ENCODE assay signal across 8 mouse cellular contexts in the genomic region with DNA sequence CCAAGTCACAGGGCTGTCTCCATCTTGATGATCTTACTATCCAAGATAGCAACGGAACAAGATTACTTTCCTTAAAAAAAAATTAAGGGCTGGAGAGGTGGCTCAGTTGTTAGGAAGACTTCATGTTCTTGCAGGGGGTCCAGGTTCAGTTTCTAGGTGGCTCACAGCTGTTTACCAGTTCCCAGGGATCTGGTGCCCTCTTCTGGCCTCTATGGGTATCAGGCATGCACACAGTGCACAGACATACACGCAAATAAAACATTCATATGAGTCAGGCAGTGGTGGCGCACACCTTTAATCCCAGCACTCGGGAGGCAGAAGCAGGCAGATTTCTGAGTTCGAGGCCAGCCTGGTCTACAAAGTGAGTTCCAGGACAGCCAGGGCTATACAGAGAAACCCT. TPM values are rescaled to one million over a fixed set of nuclear protein-coding genes. Genes with fewer than 3 reads are reported as not detected.
DNase-seq lines count a peak whose midpoint lies in the region; ATAC-seq and TF ChIP-seq lines count a peak whose summit lies in the region.
"Not testable (repeated sequence)": the region's sequence is repeated elsewhere in the genome, so short reads cannot be mapped to it uniquely, and the experiment has no call there.

No protein-coding gene starts in this region.

- not testable (repeated sequence) for H3K9ac ChIP-seq in hindbrain, embryonic 14.5 days

- not testable (repeated sequence) for H3K36me3 ChIP-seq in hindbrain, embryonic 14.5 days (replicated peaks; ENCODE audit: control insufficient read depth, insufficient read depth)

- not testable (repeated sequence) for H3K4me3 ChIP-seq in gastrocnemius, adult 2 months; hindbrain, embryonic 14.5 days (replicated peaks; ENCODE audit: low read length)

- not testable (repeated sequence) for H3K9me3 ChIP-seq in hindbrain, embryonic 14.5 days (ENCODE audit: control insufficient read depth, low read length)

- TF ChIP-seq CTCF in gastrocnemius, adult 2 months (IDR thresholded peaks at IDR 0.05): peak; percentile 66

- ATAC-seq in hindbrain, embryonic 14.5 days (ENCODE audit: low FRiP score): not testable (repeated sequence)

- peak; percentile 30 for DNase-seq in 3134 (ENCODE audit: extremely low read depth, insufficient read length, low spot score)
- peak; percentile 56 for DNase-seq in T-cell, adult 2 months (ENCODE audit: low spot score)
- peak; percentile 32 to 54 for DNase-seq in cerebellum, postnatal 25 days
- DNase-seq in gastrocnemius, adult 2 months: peak; percentile 48
- peak; percentile 49 for DNase-seq in hindbrain, embryonic 14.5 days (ENCODE audit: low spot score)
- DNase-seq in left cerebral cortex, postnatal 14 days (ENCODE audit: low spot score in 2 of 2): peak; percentile 22 to 48
- DNase-seq in lung, postnatal 4 days: peak; percentile 57 to 66
- DNase-seq in skeletal muscle tissue, adult 2 months (ENCODE audit: low read depth, low spot score): peak; percentile 40

- intact Hi-C loops in gastrocnemius, adult 2 months (cut with DNase I): loop anchor here (2.0 to 5.0 kb wide), 2 partner anchors 99 to 248 kb away; no protein-coding TSS in a partner anchor
- intact Hi-C loops in left cerebral cortex, postnatal 14 days (cut with DNase I): loop anchor here (10.0 kb wide), 1 partner anchor 271 kb away; the partner anchor contains the start of gene 2210011C24Rik

- WGBS in hindbrain, embryonic 14.5 days: 58% methylated on average over 5 of the region's 5 CpGs

- not testable (repeated sequence) for H3K27ac ChIP-seq in gastrocnemius, adult 2 months; hindbrain, embryonic 14.5 days

- not testable (repeated sequence) for H3K4me2 ChIP-seq in hindbrain, embryonic 14.5 days (replicated peaks)

- H3K27me3 ChIP-seq in hindbrain, embryonic 14.5 days (ENCODE audit: control insufficient read depth, insufficient read depth, low read length): not testable (repeated sequence)

- H3K4me1 ChIP-seq in hindbrain, embryonic 14.5 days (replicated peaks; ENCODE audit: control insufficient read depth, insufficient read depth, low read length): not testable (repeated sequence)

RNA-seq across cellular contexts. Expression of gene Ccdc130, which starts 15.5 kb away (rescaled TPM):
- 1 to 10 TPM; 7.7 to 9.1 TPM for total RNA-seq in gastrocnemius, adult 2 months (2021)
- 22.7 and 27.1 TPM in 2 replicates for polyA plus RNA-seq in hindbrain, embryonic 14.5 days (2014; fragmentation: Nextera tagmentation; extraction: Ambion mirVana)
- 10 to 100 TPM; 24.6 to 26.0 TPM for total RNA-seq in left cerebral cortex, postnatal 14 days (2021)

RNA-seq across cellular contexts. Expression of gene Mri1, which starts 28.5 kb away (rescaled TPM):
- 10 to 100 TPM; 14.0 to 15.9 TPM for total RNA-seq in gastrocnemius, adult 2 months (2021)
- 38.9 and 40.2 TPM in 2 replicates for polyA plus RNA-seq in hindbrain, embryonic 14.5 days (2014; fragmentation: Nextera tagmentation; extraction: Ambion mirVana)
- total RNA-seq in left cerebral cortex, postnatal 14 days (2021): 10 to 100 TPM; 18.4 to 21.8 TPM

RNA-seq across cellular contexts. Expression of gene D8Ertd738e, which starts 36.1 kb away (rescaled TPM):
- 100 to 1,000 TPM; 187 to 222 TPM for total RNA-seq in gastrocnemius, adult 2 months (2021)
- polyA plus RNA-seq in hindbrain, embryonic 14.5 days (2014; fragmentation: Nextera tagmentation; extraction: Ambion mirVana): 268 and 296 TPM in 2 replicates
- total RNA-seq in left cerebral cortex, postnatal 14 days (2021): 100 to 1,000 TPM; 140 to 144 TPM

RNA-seq across cellular contexts. Expression of gene Zswim4, which starts 48.8 kb away (rescaled TPM):
- total RNA-seq in gastrocnemius, adult 2 months (2021): 1 to 10 TPM; 5.2 to 8.6 TPM
- polyA plus RNA-seq in hindbrain, embryonic 14.5 days (2014; fragmentation: Nextera tagmentation; extraction: Ambion mirVana): 20.0 and 20.6 TPM in 2 replicates
- 10 to 100 TPM; 14.1 to 15.0 TPM for total RNA-seq in left cerebral cortex, postnatal 14 days (2021)
